Mouse (Mus musculus): ENCODE results near the gene Actl11.

The Actl11 gene

GRCm38 (mm10) chr9:107963700-107964099, 35.4 kb downstream of the Actl11 start:
- DNase-seq = peak; percentile 75

- no peak for DNase-seq
These were observed 36.4 kb downstream of the Actl11 start for GRCm38 (mm10) chr9:107964681-107965080.

- DNase-seq = no peak
These were observed 38.4 kb downstream of the Actl11 start for GRCm38 (mm10) chr9:107966676-107967075.

- DNase-seq = no peak
These were observed 39.2 kb downstream of the Actl11 start for GRCm38 (mm10) chr9:107967437-107967836.

- DNase-seq = no peak
These were observed 40.3 kb downstream of the Actl11 start for GRCm38 (mm10) chr9:107968531-107968930.

GRCm38 (mm10) chr9:107970311-107970710, 42.0 kb downstream of the Actl11 start:
- no peak for DNase-seq

GRCm38 (mm10) chr9:107971690-107972541, 43.6 kb downstream of the Actl11 start:
- no peak for DNase-seq

GRCm38 (mm10) chr9:107974491-107975171, 46.4 kb downstream of the Actl11 start:
- DNase-seq = no peak

GRCm38 (mm10) chr9:107975399-107976386, 47.4 kb downstream of the Actl11 start, which contains the start of gene Uba7:
Uba7 (plus strand) TSS chr9:107975505.
- no peak for DNase-seq

GRCm38 (mm10) chr9:107978815-107979214, 50.5 kb downstream of the Actl11 start:
- no peak for DNase-seq

Measured in layer of hippocampus, adult 9-11 months (tissue).